Mouse (Mus musculus) olfactory bulb, adult 2 months (tissue): ENCODE results near the gene Daam1.

Experiments used
- CTCF ChIP-seq: fragments of 200-500 bp; IDR thresholded peaks from 2 replicates; pipeline ENCODE4 v1.5.1; 2012; ENCODE audit warnings: low read depth, mild to moderate bottlenecking, low read length, moderate library complexity; ENCODE audit not compliant: insufficient read depth
- POLR2A ChIP-seq: fragments of 200-500 bp; IDR thresholded peaks from 2 replicates; pipeline ENCODE4 v1.6.1; 2012; ENCODE audit warnings: mild to moderate bottlenecking, low read depth, low read length, moderate library complexity; ENCODE audit not compliant: insufficient read depth

DNA sequence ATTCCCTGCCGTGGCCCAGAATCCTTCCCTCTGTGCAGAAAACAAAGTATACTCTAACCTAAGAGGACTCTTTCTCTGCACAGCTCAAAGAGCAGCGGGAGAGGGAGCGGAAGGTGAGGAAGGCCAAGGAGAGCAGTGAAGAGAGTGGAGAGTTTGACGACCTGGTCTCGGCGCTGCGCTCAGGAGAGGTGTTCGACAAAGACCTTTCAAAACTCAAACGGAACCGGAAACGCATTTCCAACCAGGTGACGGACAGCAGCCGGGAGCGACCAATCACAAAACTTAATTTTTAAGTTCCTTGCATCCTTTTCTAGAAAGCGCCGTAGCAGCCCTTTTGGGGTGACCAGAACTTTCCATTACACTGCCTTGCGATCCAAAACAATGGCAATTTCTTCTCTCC is 158.7 kb downstream of the Daam1 start:
- TF ChIP-seq POLR2A: no peak
- no peak for TF ChIP-seq CTCF
